Mouse (Mus musculus): ENCODE results near the gene Idua.

DNA sequence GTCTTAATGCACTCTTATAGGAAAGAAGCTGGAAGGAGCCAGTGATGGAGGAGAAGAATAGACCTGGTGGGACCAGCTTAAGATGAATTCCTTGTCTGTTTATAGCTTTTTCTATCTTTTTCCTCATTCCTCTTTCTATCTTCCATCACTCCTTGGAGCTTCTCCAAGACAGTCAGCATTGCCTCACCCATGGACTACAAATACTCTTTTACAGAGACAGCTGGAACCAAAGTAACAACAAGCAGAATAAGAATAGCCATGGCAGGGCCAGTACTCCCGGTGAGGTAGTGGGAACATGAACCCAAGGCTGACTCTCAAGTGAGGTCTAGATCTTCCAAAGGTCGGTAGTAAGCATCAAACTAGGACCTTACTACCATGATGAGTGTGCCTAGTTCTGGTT, 53.0 kb downstream of the Idua start:
- TF ChIP-seq POLR2A (IDR thresholded peaks at IDR 0.05; ENCODE audit: insufficient read length, low read depth) (no peak), POLR2AphosphoS2 (IDR thresholded peaks at IDR 0.05; ENCODE audit: insufficient read length, low read depth) (no peak), TCF3 (IDR thresholded peaks at IDR 0.05; ENCODE audit: insufficient read length, low read depth) (no peak), USF1 (IDR thresholded peaks at IDR 0.05; ENCODE audit: low read depth) (no peak), TCF12 (IDR thresholded peaks at IDR 0.05; ENCODE audit: insufficient read depth, poor library complexity, severe bottlenecking) (no peak), MAX (IDR thresholded peaks at IDR 0.05; ENCODE audit: low read depth) (no peak), MYOD1 (IDR thresholded peaks at IDR 0.05; ENCODE audit: control insufficient read depth in 1 of 3, insufficient read length in 2 of 3, low read depth in 2 of 3) (no peak), REST (IDR thresholded peaks at IDR 0.05; ENCODE audit: insufficient read depth, insufficient read length) (no peak), MYOG (IDR thresholded peaks at IDR 0.05; ENCODE audit: control insufficient read depth in 1 of 3, insufficient read depth in 1 of 3, insufficient read length in 2 of 3, low read depth in 2 of 3) (peak in 1 of 3 experiments; percentile 68), E2F4 (IDR thresholded peaks at IDR 0.05; ENCODE audit: insufficient read depth) (no peak), CEBPB (IDR thresholded peaks at IDR 0.05; ENCODE audit: insufficient read depth, poor library complexity, severe bottlenecking) (no peak), SRF (IDR thresholded peaks at IDR 0.05; ENCODE audit: control insufficient read depth, insufficient read length, low read depth) (no peak)

Measured in myocyte (in vitro differentiated cells).